Mouse (Mus musculus) neural tube, embryonic 12.5 days (tissue): ENCODE data around the gene Gm20817. TPM values are rescaled to one million over a fixed set of nuclear protein-coding genes. Genes with fewer than 3 reads are reported as not detected.
"Not testable (repeated sequence)": the region's sequence is repeated elsewhere in the genome, so short reads cannot be mapped to it uniquely, and the experiment has no call there.

ENCODE experiments used
- ATAC-seq: fragments of 200-750 bp; cut with Nextera tagmentation; 2 replicates; pipeline ENCODE4 v1.8.0; 2017; ENCODE audit warnings: low read depth, mild to moderate bottlenecking, moderate TSS enrichment, moderate library complexity; ENCODE audit not compliant: low FRiP score
- H3K27ac ChIP-seq: fragments of 300-500 bp; sonication (generic); 2 replicates; pipeline ENCODE4 v1.5.1; 2016
- H3K27me3 ChIP-seq: fragments of 300-500 bp; sonication (generic); replicated peaks from 2 replicates; pipeline ENCODE4 v1.6.1; 2016; ENCODE audit warnings: mild to moderate bottlenecking
- H3K36me3 ChIP-seq: fragments of 300-500 bp; sonication (generic); 2 replicates; pipeline ENCODE4 v1.6.1; 2016; ENCODE audit warnings: mild to moderate bottlenecking
- H3K4me1 ChIP-seq: fragments of 300-500 bp; sonication (generic); 2 replicates; pipeline ENCODE4 v1.6.1; 2016
- H3K4me2 ChIP-seq: fragments of 300-500 bp; sonication (generic); replicated peaks from 2 replicates; pipeline ENCODE4 v1.6.1; 2016; ENCODE audit warnings: mild to moderate bottlenecking
- H3K4me3 ChIP-seq: fragments of 300-500 bp; sonication (generic); 2 replicates; pipeline ENCODE4 v1.5.1; 2016
- H3K9ac ChIP-seq: fragments of 300-500 bp; sonication (generic); 2 replicates; pipeline ENCODE4 v1.6.1; 2016; ENCODE audit warnings: mild to moderate bottlenecking
- H3K9me3 ChIP-seq: fragments of 300-500 bp; sonication (generic); 2 replicates; pipeline ENCODE4 v1.6.1; 2016; ENCODE audit warnings: mild to moderate bottlenecking
- WGBS: fragments of 180-500 bp; shearing (Covaris S2); methylation state at CpG from one replicate; pipeline ENCODE4 v1.1.7; 2016; 5-methylcytosine and 5-hydroxymethylcytosine counted together
- polyA plus RNA-seq: library from polyadenylated mRNA; unstranded; fragments of >200 nt; fragmentation: Nextera tagmentation; extraction: Ambion mirVana; gene quantifications from 2 replicates; pipeline ENCODE4 v1.2.1, GENCODE M21; 2016

The Gm20817 gene
- polyA plus RNA-seq: not detected in 2 replicates

- WGBS: no CpG with 5 or more reads among the region's 5 CpGs
These were observed at the start of gene Gm20817 for GRCm38 (mm10) chrY:68832628-68833027. Gene Gm20817, minus strand, starts transcription at chrY:68832728.

More at GRCm38 (mm10) chrY:68832628-68833027, at the start of gene Gm20817:
- not testable (repeated sequence) for H3K9me3 ChIP-seq, H3K27ac ChIP-seq, H3K27me3 ChIP-seq, H3K4me1 ChIP-seq, H3K4me2 ChIP-seq, H3K9ac ChIP-seq, H3K36me3 ChIP-seq, ATAC-seq, H3K4me3 ChIP-seq
